Mouse (Mus musculus): ENCODE measurements around the gene Sorcs3.

- TF ChIP-seq CTCF (IDR thresholded peaks at IDR 0.05; ENCODE audit: control insufficient read depth, insufficient read depth, low read length): no peak
- no peak for TF ChIP-seq POLR2A (IDR thresholded peaks at IDR 0.05; ENCODE audit: borderline replicate concordance, control insufficient read depth, low read depth, low read length)
Measured at GRCm38 (mm10) chr19:48356806-48357205, 151.0 kb downstream of the Sorcs3 start.
